21 mouse cellular contexts compared by ENCODE assay signal in genomic region chr3:101873061-101873675, GRCm38 (mm10). TPM values are rescaled to one million over a fixed set of nuclear protein-coding genes. Genes with fewer than 3 reads are reported as not detected.
DNase-seq lines count a peak whose midpoint lies in the region; ATAC-seq and TF ChIP-seq lines count a peak whose summit lies in the region.
"Had no signal": no experiment of that assay in that cellular context is flagged by ENCODE, and none has a peak within 500 bp of the region (broad histone marks: within the 10 kb centered on the region; RNA-seq: fewer than 3 reads in every experiment).

No protein-coding gene starts in this region.

- H3K4me1 ChIP-seq in midbrain, postnatal 0 days (ENCODE audit: insufficient read depth, low read length): no peaks in the 10 kb centered on the region
- peaks cover 14% of the 10 kb centered on the region for H3K4me1 ChIP-seq in midbrain, embryonic 13.5 days (replicated peaks)
- H3K4me1 ChIP-seq: embryonic facial prominence, embryonic 12.5 days had no signal

- H3K4me2 ChIP-seq in midbrain, postnatal 0 days (ENCODE audit: low read depth, low read length, poor library complexity, severe bottlenecking): no peak overlapping the region
- H3K4me2 ChIP-seq in midbrain, embryonic 13.5 days (replicated peaks): no peak overlapping the region
- H3K4me2 ChIP-seq: embryonic facial prominence, embryonic 12.5 days had no signal

- peak; percentile 24 to 31 for DNase-seq in heart, postnatal 10 days
- no peak for DNase-seq in heart, adult 9 months (ENCODE audit: low spot score in 2 of 2)
- peak; percentile 33 to 35 for DNase-seq in layer of hippocampus, adult 8-10 months (ENCODE audit: low spot score in 2 of 2)
- DNase-seq in layer of hippocampus, postnatal 10 days (ENCODE audit: low spot score in 2 of 2): no peak
- peak; percentile 45 for DNase-seq in midbrain, postnatal 0 days (ENCODE audit: low spot score)
- DNase-seq: adrenal gland, adult 2 months; cerebellum, adult 9-10 months; gastrocnemius, adult 2 months; kidney, adult 11 months; kidney, postnatal 4 days; liver, postnatal 0 days; lung, postnatal 4 days; thymus, postnatal 14 days had no signal

- peaks cover 11% of the 10 kb centered on the region; the same call in 1 of the 2 replicates for H3K36me3 ChIP-seq in midbrain, postnatal 0 days (ENCODE audit: insufficient read depth, low read length)
- H3K36me3 ChIP-seq in midbrain, embryonic 13.5 days: peaks cover 28% of the 10 kb centered on the region; the same call in 1 of the 2 replicates

- no peaks in the 10 kb centered on the region for H3K27me3 ChIP-seq in midbrain, postnatal 0 days (ENCODE audit: insufficient read depth, low read length)
- no peaks in the 10 kb centered on the region for H3K27me3 ChIP-seq in midbrain, embryonic 13.5 days
- H3K27me3 ChIP-seq: embryonic facial prominence, embryonic 12.5 days had no signal

- no peak overlapping the region for H3K9ac ChIP-seq in midbrain, postnatal 0 days (replicated peaks; ENCODE audit: low read length, poor library complexity, severe bottlenecking)
- no peak overlapping the region for H3K9ac ChIP-seq in midbrain, embryonic 13.5 days (replicated peaks)
- H3K9ac ChIP-seq: embryonic facial prominence, embryonic 12.5 days; liver, postnatal 0 days had no signal

- ATAC-seq in midbrain, postnatal 0 days (ENCODE audit: low FRiP score): no peak
- ATAC-seq in midbrain, embryonic 13.5 days: no peak
- no peak for ATAC-seq in CD4-positive, CD25-positive, alpha-beta regulatory T cell, adult 4 months
- ATAC-seq: forebrain, embryonic 16.5 days; liver, postnatal 0 days had no signal

- intact Hi-C loops in heart, postnatal 10 days (cut with DNase I): no loop called here

- no peak overlapping the region for H3K27ac ChIP-seq in midbrain, postnatal 0 days (ENCODE audit: low read depth, low read length)
- H3K27ac ChIP-seq in midbrain, embryonic 13.5 days: no peak overlapping the region
- H3K27ac ChIP-seq: embryonic facial prominence, embryonic 12.5 days; gastrocnemius, adult 2 months; limb, embryonic 10.5 days had no signal

- TF ChIP-seq CTCF in midbrain, postnatal 0 days (IDR thresholded peaks at IDR 0.05): no peak

- H3K4me3 ChIP-seq in midbrain, postnatal 0 days (ENCODE audit: low read depth, low read length): no peak overlapping the region
- no peak overlapping the region for H3K4me3 ChIP-seq in midbrain, embryonic 13.5 days (replicated peaks)
- H3K4me3 ChIP-seq: embryonic facial prominence, embryonic 12.5 days; erythroblast, embryonic 14.5 days; gastrocnemius, adult 2 months; limb, embryonic 10.5 days had no signal

- no peaks in the 10 kb centered on the region for H3K9me3 ChIP-seq in midbrain, postnatal 0 days (ENCODE audit: low read length)
- no peaks in the 10 kb centered on the region for H3K9me3 ChIP-seq in midbrain, embryonic 13.5 days
- H3K9me3 ChIP-seq: embryonic facial prominence, embryonic 12.5 days; limb, embryonic 10.5 days had no signal

- WGBS in midbrain, postnatal 0 days: 76% methylated on average over 7 of the region's 7 CpGs
- WGBS in midbrain, embryonic 13.5 days: 81% methylated on average over 7 of the region's 7 CpGs

RNA-seq across cellular contexts. Expression of gene Mab21l3, which starts 24.4 kb away (rescaled TPM):
- under 1 TPM in 1 of 2 experiments, not detected in 1; 0.12 TPM for total RNA-seq in heart, postnatal 10 days (2021)
- total RNA-seq in layer of hippocampus, adult 8-10 months (2022): not detected
- total RNA-seq in layer of hippocampus, postnatal 10 days (2021): under 1 TPM; 0.18 to 0.30 TPM
- 0.22 and 0.33 TPM in 2 replicates for total RNA-seq in midbrain, postnatal 0 days (2014; rRNA removed)
- not detected in 2 replicates for polyA plus RNA-seq in midbrain, postnatal 0 days (2015; fragmentation: Nextera tagmentation; extraction: Ambion mirVana)
- polyA plus RNA-seq in midbrain, embryonic 13.5 days (2015; fragmentation: Nextera tagmentation; extraction: Ambion mirVana): 0.35 TPM in 2 replicates
- not detected for polyA plus RNA-seq in CD4-positive, CD25-positive, alpha-beta regulatory T cell, adult 4 months (2017; shearing (Covaris generic))
- total RNA-seq: gastrocnemius, adult 2 months; hematopoietic stem cell, adult 5-6 weeks had no signal
- polyA plus RNA-seq: erythroblast, embryonic 14.5 days; liver, adult 2 months; liver, postnatal 0 days had no signal

RNA-seq across cellular contexts. Expression of gene Slc22a15, which starts 51.1 kb away (rescaled TPM):
- 1 to 10 TPM; 5.6 to 6.2 TPM for total RNA-seq in heart, postnatal 10 days (2021)
- 10 to 100 TPM in 2 of 4 experiments, 1 to 10 TPM in 2; 9.5 to 10.3 (median 10.1) TPM for total RNA-seq in layer of hippocampus, adult 8-10 months (2022)
- 10 to 100 TPM; 13.2 to 16.6 TPM for total RNA-seq in layer of hippocampus, postnatal 10 days (2021)
- total RNA-seq in midbrain, postnatal 0 days (2014; rRNA removed): 13.2 and 13.5 TPM in 2 replicates
- polyA plus RNA-seq in midbrain, postnatal 0 days (2015; fragmentation: Nextera tagmentation; extraction: Ambion mirVana): 5.6 and 6.2 TPM in 2 replicates
- 8.2 and 8.8 TPM in 2 replicates for polyA plus RNA-seq in midbrain, embryonic 13.5 days (2015; fragmentation: Nextera tagmentation; extraction: Ambion mirVana)
- 1 to 10 TPM; 5.2 to 8.1 TPM for polyA plus RNA-seq in CD4-positive, CD25-positive, alpha-beta regulatory T cell, adult 4 months (2017; shearing (Covaris generic))
- polyA plus RNA-seq: erythroblast, embryonic 14.5 days had no signal

Comparison
In these comparisons a context has a peak if more than half of its experiments do, and no peak if none do; other contexts are left out.
1. DNase-seq: peak in heart, postnatal 10 days (2 of 2), layer of hippocampus, adult 8-10 months (2 of 2) and midbrain, postnatal 0 days (single experiment); none in heart, adult 9 months (0 of 2) and layer of hippocampus, postnatal 10 days (0 of 2).